Mouse (Mus musculus): ENCODE results near the gene Gm13283.
A peak's percentile ranks its signal among the peaks of the same experiment; 100 is the strongest.
"Not testable (repeated sequence)": the region's sequence is repeated elsewhere in the genome, so short reads cannot be mapped to it uniquely, and the experiment has no call there.

Gm13283 gene

GRCm38 (mm10) chr4:88763384-88764018, 3.6 kb downstream of the Gm13283 start:
- DNase-seq, result not testable (repeated sequence)

DNA sequence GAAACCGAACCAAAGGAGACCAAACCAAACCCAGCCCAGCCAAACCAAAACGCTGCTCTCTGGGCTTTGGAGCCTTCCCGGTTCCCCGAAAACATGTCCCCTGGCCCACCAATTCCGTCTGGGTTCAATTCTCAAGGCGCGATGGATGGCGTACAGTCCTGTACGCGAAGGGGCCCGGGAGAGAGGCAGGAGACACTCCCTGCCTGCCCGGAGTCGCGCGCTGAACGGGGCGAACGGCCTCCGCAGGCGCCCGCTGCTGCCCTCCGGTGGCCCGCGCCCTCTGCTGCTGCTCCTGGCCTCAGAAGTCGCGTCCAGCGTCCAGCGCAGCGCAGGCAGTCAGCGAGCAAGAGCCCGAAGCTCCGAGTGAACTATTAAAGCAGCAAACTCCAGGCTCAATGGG, 13.6 kb downstream of the Gm13283 start, which contains the start of gene Gm13290:
TSS of gene Gm13290 (plus strand) at position 301 of the 400 bp plus-strand sequence.
- DNase-seq, result not testable (repeated sequence)

- DNase-seq, result not testable (repeated sequence)
Observed at GRCm38 (mm10) chr4:88776622-88777021, 16.7 kb downstream of the Gm13283 start, which contains the start of gene Gm13289. Gene Gm13289 (plus strand): TSS chr4:88776922.

DNA sequence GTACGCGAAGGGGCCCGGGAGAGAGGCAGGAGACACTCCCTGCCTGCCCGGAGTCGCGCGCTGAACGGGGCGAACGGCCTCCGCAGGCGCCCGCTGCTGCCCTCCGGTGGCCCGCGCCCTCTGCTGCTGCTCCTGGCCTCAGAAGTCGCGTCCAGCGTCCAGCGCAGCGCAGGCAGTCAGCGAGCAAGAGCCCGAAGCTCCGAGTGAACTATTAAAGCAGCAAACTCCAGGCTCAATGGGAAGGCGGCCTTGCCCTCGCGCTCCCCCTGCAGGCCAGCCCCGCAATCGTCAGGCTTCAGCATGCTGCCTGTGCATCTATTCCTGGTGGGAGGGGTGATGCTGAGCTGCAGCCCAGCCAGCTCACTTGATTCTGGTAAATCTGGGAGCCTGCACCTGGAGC, 19.6 kb downstream of the Gm13283 start, which contains the start of gene Gm13272:
TSS of gene Gm13272 (plus strand) at position 301 of the 400 bp plus-strand sequence.
- not testable (repeated sequence) for DNase-seq

DNA sequence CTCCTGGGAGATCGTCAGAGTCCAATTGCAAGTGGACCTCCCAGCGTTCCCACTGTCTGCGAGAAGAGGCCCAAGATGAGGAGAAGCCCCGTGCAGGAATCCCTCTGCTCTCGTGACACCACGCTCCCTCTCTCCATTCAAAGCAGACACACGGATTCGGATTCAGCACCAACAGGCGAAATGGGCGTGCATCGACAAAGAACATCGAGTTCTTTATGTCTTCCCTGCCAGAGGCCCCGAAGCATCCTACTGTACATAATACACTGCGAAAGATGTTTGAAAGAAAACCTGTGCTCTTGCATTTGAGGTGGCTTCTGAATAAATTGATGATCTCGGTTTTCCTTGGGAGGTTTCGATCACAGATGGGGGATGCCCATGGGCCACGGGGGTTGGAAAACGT, 20.4 kb downstream of the Gm13283 start:
- DNase-seq, result not testable (repeated sequence)

DNA sequence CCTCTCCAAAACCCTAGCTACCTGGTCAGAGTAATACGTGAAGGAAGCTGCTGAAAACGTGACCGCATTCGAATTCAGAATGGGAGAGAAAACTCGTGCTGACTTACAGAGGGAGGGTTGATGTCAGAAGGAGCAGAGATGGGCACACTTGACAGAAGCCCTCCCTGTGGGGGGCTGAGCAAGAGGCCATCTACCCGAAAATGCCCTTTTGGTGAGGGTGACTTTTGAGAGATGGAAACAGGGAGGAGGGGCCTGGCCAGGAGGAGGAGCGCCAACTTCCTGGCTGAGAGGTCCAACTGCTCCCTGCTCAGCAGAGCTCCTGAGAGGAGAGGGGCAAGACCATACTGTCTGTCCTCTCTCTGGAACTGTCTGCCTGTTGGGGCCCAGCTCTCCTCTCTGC, 21.9 kb downstream of the Gm13283 start, which contains the start of gene Ifnz:
TSS of gene Ifnz (plus strand) at position 301 of the 400 bp plus-strand sequence.
- DNase-seq, result not testable (repeated sequence)

DNA sequence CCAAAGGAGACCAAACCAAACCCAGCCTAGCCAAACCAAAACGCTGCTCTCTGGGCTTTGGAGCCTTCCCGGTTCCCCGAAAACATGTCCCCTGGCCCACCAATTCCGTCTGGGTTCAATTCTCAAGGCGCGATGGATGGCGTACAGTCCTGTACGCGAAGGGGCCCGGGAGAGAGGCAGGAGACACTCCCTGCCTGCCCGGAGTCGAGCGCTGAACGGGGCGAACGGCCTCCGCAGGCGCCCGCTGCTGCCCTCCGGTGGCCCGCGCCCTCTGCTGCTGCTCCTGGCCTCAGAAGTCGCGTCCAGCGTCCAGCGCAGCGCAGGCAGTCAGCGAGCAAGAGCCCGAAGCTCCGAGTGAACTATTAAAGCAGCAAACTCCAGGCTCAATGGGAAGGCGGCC, 22.4 kb downstream of the Gm13283 start:
- not testable (repeated sequence) for DNase-seq

DNA sequence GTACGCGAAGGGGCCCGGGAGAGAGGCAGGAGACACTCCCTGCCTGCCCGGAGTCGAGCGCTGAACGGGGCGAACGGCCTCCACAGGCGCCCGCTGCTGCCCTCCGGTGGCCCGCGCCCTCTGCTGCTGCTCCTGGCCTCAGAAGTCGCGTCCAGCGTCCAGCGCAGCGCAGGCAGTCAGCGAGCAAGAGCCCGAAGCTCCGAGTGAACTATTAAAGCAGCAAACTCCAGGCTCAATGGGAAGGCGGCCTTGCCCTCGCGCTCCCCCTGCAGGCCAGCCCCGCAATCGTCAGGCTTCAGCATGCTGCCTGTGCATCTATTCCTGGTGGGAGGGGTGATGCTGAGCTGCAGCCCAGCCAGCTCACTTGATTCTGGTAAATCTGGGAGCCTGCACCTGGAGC, 25.5 kb downstream of the Gm13283 start, which contains the start of gene Gm13276:
TSS of gene Gm13276 (plus strand) at position 301 of the 400 bp plus-strand sequence.
- not testable (repeated sequence) for DNase-seq

GRCm38 (mm10) chr4:88788402-88788801, 28.5 kb downstream of the Gm13283 start, which contains the start of gene Gm13277:
Gene Gm13277 (plus strand): TSS chr4:88788632.
- peak; percentile 75 for DNase-seq

DNA sequence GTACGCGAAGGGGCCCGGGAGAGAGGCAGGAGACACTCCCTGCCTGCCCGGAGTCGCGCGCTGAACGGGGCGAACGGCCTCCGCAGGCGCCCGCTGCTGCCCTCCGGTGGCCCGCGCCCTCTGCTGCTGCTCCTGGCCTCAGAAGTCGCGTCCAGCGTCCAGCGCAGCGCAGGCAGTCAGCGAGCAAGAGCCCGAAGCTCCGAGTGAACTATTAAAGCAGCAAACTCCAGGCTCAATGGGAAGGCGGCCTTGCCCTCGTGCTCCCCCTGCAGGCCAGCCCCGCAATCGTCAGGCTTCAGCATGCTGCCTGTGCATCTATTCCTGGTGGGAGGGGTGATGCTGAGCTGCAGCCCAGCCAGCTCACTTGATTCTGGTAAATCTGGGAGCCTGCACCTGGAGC, 31.3 kb downstream of the Gm13283 start, which contains the start of gene Gm13278:
TSS of gene Gm13278 (plus strand) at position 301 of the 400 bp plus-strand sequence.
- DNase-seq, result not testable (repeated sequence)

GRCm38 (mm10) chr4:88793936-88794675, 34.2 kb downstream of the Gm13283 start, which contains the start of gene Gm13275:
Gene Gm13275 (plus strand): TSS chr4:88794487.
- DNase-seq, result peak; percentile 68

DNA sequence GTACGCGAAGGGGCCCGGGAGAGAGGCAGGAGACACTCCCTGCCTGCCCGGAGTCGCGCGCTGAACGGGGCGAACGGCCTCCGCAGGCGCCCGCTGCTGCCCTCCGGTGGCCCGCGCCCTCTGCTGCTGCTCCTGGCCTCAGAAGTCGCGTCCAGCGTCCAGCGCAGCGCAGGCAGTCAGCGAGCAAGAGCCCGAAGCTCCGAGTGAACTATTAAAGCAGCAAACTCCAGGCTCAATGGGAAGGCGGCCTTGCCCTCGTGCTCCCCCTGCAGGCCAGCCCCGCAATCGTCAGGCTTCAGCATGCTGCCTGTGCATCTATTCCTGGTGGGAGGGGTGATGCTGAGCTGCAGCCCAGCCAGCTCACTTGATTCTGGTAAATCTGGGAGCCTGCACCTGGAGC, 37.2 kb downstream of the Gm13283 start, which contains the start of gene Gm13279:
TSS of gene Gm13279 (plus strand) at position 301 of the 400 bp plus-strand sequence.
- not testable (repeated sequence) for DNase-seq

GRCm38 (mm10) chr4:88799365-88799764, 39.4 kb downstream of the Gm13283 start, which contains the start of gene Gm13285:
Gene Gm13285 (plus strand): TSS chr4:88799665.
- DNase-seq, result not testable (repeated sequence)

GRCm38 (mm10) chr4:88802954-88803353, 43.0 kb downstream of the Gm13283 start, which contains the start of gene Gm13287:
Gene Gm13287 (plus strand): TSS chr4:88803254.
- DNase-seq, result not testable (repeated sequence)

- not testable (repeated sequence) for DNase-seq
Observed at GRCm38 (mm10) chr4:88805231-88805630, 45.3 kb downstream of the Gm13283 start, which contains the start of gene Gm13288. Gene Gm13288 (plus strand): TSS chr4:88805531.

GRCm38 (mm10) chr4:88805761-88806160, 45.8 kb downstream of the Gm13283 start:
- peak; percentile 8 for DNase-seq
